16 mouse cellular contexts compared by ENCODE assay signal in the genomic region with DNA sequence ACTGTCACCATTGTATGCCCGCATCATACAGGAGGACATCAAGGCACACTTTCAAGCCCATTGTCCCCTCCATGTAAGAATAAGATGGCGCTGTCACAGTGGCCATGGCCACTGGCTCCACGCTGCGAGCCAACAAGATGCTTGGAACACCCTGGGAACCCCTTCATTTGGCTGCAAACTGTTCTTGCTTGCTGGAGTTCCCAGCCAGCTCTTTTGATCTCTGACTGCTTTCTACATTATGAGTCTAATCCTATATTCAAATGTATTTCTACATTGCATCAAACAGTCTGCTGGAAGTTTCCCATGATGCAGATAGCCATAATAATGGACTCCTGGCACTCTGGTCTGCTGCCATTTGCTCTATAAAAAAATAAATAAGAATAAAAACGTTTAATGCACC.
A peak's percentile ranks its signal among the peaks of the same experiment; 100 is the strongest.
DNase-seq lines count a peak whose midpoint lies in the region; ATAC-seq and TF ChIP-seq lines count a peak whose summit lies in the region.
"Had no signal": no experiment of that assay in that cellular context is flagged by ENCODE, and none has a peak within 500 bp of the region (broad histone marks: within the 10 kb centered on the region; RNA-seq: fewer than 3 reads in every experiment).

No protein-coding gene starts in this region.

- intact Hi-C loops in heart, adult 2 months (cut with DNase I) = no loop called here

- H3K9ac ChIP-seq in heart, embryonic 12.5 days = no peak overlapping the region
- no peak overlapping the region for H3K9ac ChIP-seq in heart, adult 2 months (ENCODE audit: low read depth, low read length)
- H3K9ac ChIP-seq in midbrain, embryonic 11.5 days (ENCODE audit: low read length) = no peak overlapping the region
- no peak overlapping the region for H3K9ac ChIP-seq in midbrain, embryonic 14.5 days (replicated peaks; ENCODE audit: low read length)
- H3K9ac ChIP-seq in midbrain, embryonic 16.5 days (ENCODE audit: low read depth, low read length) = no peak overlapping the region
- H3K9ac ChIP-seq: forebrain, embryonic 13.5 days; hindbrain, embryonic 13.5 days had no signal

- no peak for TF ChIP-seq EP300 in heart, adult 2 months (IDR thresholded peaks at IDR 0.05; ENCODE audit: insufficient read depth, low read depth, low read length)

- TF ChIP-seq CTCF in heart, adult 2 months (IDR thresholded peaks at IDR 0.05) = no peak

- no peak overlapping the region for H3K27ac ChIP-seq in heart, embryonic 12.5 days (ENCODE audit: poor library complexity, severe bottlenecking)
- H3K27ac ChIP-seq in heart, adult 2 months = no peak overlapping the region
- no peak overlapping the region for H3K27ac ChIP-seq in midbrain, embryonic 11.5 days (ENCODE audit: low read depth, low read length)
- H3K27ac ChIP-seq in midbrain, embryonic 14.5 days (replicated peaks; ENCODE audit: low read depth, low read length) = no peak overlapping the region; the same call in 1 of the 2 replicates
- H3K27ac ChIP-seq in midbrain, embryonic 16.5 days (ENCODE audit: low read length) = 0 out of 2 replicates have a peak overlapping the region, but pooled peaks have one; percentile 14
- H3K27ac ChIP-seq: embryonic facial prominence, embryonic 10.5 days; forebrain, embryonic 13.5 days; hindbrain, embryonic 13.5 days; hindbrain, postnatal 0 days had no signal

- peaks cover 4% of the 10 kb centered on the region for H3K27me3 ChIP-seq in heart, embryonic 12.5 days (replicated peaks)
- H3K27me3 ChIP-seq in heart, adult 2 months (ENCODE audit: control insufficient read depth, insufficient read depth, low read length) = no peaks in the 10 kb centered on the region
- no peaks in the 10 kb centered on the region for H3K27me3 ChIP-seq in midbrain, embryonic 11.5 days (ENCODE audit: control insufficient read depth, insufficient read depth, low read length)
- no peaks in the 10 kb centered on the region for H3K27me3 ChIP-seq in midbrain, embryonic 14.5 days (ENCODE audit: control insufficient read depth, insufficient read depth, low read length)
- no peaks in the 10 kb centered on the region for H3K27me3 ChIP-seq in midbrain, embryonic 16.5 days (ENCODE audit: control insufficient read depth, insufficient read depth, low read depth, low read length)
- H3K27me3 ChIP-seq: forebrain, embryonic 13.5 days; hindbrain, embryonic 13.5 days had no signal

- H3K9me3 ChIP-seq in heart, embryonic 12.5 days (replicated peaks) = no peaks in the 10 kb centered on the region
- H3K9me3 ChIP-seq in midbrain, embryonic 11.5 days (ENCODE audit: control insufficient read depth, low read length) = no peaks in the 10 kb centered on the region
- H3K9me3 ChIP-seq in midbrain, embryonic 14.5 days (ENCODE audit: control insufficient read depth, low read length) = no peaks in the 10 kb centered on the region
- no peaks in the 10 kb centered on the region for H3K9me3 ChIP-seq in midbrain, embryonic 16.5 days (replicated peaks; ENCODE audit: control insufficient read depth, low read length, poor library complexity, severe bottlenecking)
- H3K9me3 ChIP-seq: embryonic facial prominence, embryonic 10.5 days; forebrain, embryonic 13.5 days; hindbrain, embryonic 13.5 days had no signal

- TF ChIP-seq POLR2A in heart, adult 2 months (IDR thresholded peaks at IDR 0.05; ENCODE audit: insufficient read depth, low read depth, low read length) = no peak

- H3K79me2 ChIP-seq in heart, adult 2 months (replicated peaks; ENCODE audit: control insufficient read depth, insufficient read depth, low read length) = no peaks in the 10 kb centered on the region

- no peak for DNase-seq in heart, adult 2 months
- no peak for DNase-seq in midbrain, embryonic 11.5 days (ENCODE audit: low spot score, missing footprints)
- no peak for DNase-seq in midbrain, embryonic 14.5 days
- DNase-seq in ZHBTc4 (ENCODE audit: low read depth, low spot score) = peak; percentile 2
- no peak for DNase-seq in cerebellum, adult 8-10 months
- DNase-seq: adrenal gland, postnatal 14 days; cerebellum, adult 18-20 months; cerebellum, postnatal 10 days; gastrocnemius, postnatal 36 days; kidney, adult 11 months had no signal

- H3K36me3 ChIP-seq in heart, embryonic 12.5 days = no peaks in the 10 kb centered on the region
- H3K36me3 ChIP-seq in heart, adult 2 months (ENCODE audit: control insufficient read depth, insufficient read depth, low read length) = no peaks in the 10 kb centered on the region
- no peaks in the 10 kb centered on the region for H3K36me3 ChIP-seq in midbrain, embryonic 11.5 days (ENCODE audit: control insufficient read depth, insufficient read depth, low read length)
- no peaks in the 10 kb centered on the region for H3K36me3 ChIP-seq in midbrain, embryonic 14.5 days (ENCODE audit: control insufficient read depth, insufficient read depth, low read length)
- H3K36me3 ChIP-seq in midbrain, embryonic 16.5 days (ENCODE audit: control insufficient read depth, insufficient read depth, low read length) = no peaks in the 10 kb centered on the region
- H3K36me3 ChIP-seq: embryonic facial prominence, embryonic 10.5 days; hindbrain, embryonic 13.5 days had no signal

- ATAC-seq in heart, embryonic 12.5 days (ENCODE audit: insufficient number of reproducible peaks, low FRiP score) = no peak
- ATAC-seq in midbrain, embryonic 11.5 days (ENCODE audit: low FRiP score) = peak; percentile 27; the same call in 1 of the 2 replicates
- no peak; the same call in 1 of the 2 replicates for ATAC-seq in midbrain, embryonic 14.5 days (ENCODE audit: low FRiP score, low TSS enrichment)
- no peak for ATAC-seq in midbrain, embryonic 16.5 days
- ATAC-seq: forebrain, embryonic 13.5 days; hindbrain, postnatal 0 days had no signal

- 67% methylated on average over 5 of the region's 5 CpGs for WGBS in heart, embryonic 12.5 days
- WGBS in heart, adult 2 months = 70% methylated on average over 5 of the region's 5 CpGs
- WGBS in midbrain, embryonic 11.5 days = 65% methylated on average over 5 of the region's 5 CpGs
- 53% methylated on average over 5 of the region's 5 CpGs for WGBS in midbrain, embryonic 14.5 days
- WGBS in midbrain, embryonic 16.5 days = 40% methylated on average over 5 of the region's 5 CpGs

- H3K4me1 ChIP-seq in heart, embryonic 12.5 days (replicated peaks) = peaks cover 7% of the 10 kb centered on the region
- no peaks in the 10 kb centered on the region for H3K4me1 ChIP-seq in heart, adult 2 months (ENCODE audit: control insufficient read depth, insufficient read depth, low read length)
- H3K4me1 ChIP-seq in midbrain, embryonic 11.5 days (ENCODE audit: control insufficient read depth, insufficient read depth, low read length) = peaks cover 15% of the 10 kb centered on the region
- H3K4me1 ChIP-seq in midbrain, embryonic 14.5 days (ENCODE audit: control insufficient read depth, insufficient read depth, low read length) = peaks cover 16% of the 10 kb centered on the region
- H3K4me1 ChIP-seq in midbrain, embryonic 16.5 days (ENCODE audit: control insufficient read depth, insufficient read depth, low read length) = peaks cover 6% of the 10 kb centered on the region; the same call in 1 of the 2 replicates

- no peak overlapping the region for H3K4me3 ChIP-seq in heart, embryonic 12.5 days
- H3K4me3 ChIP-seq in heart, adult 2 months = no peak overlapping the region
- H3K4me3 ChIP-seq in midbrain, embryonic 11.5 days (ENCODE audit: low read depth, low read length) = no peak overlapping the region
- H3K4me3 ChIP-seq in midbrain, embryonic 14.5 days (replicated peaks; ENCODE audit: low read depth, low read length) = no peak overlapping the region
- no peak overlapping the region for H3K4me3 ChIP-seq in midbrain, embryonic 16.5 days (ENCODE audit: low read depth, low read length)
- H3K4me3 ChIP-seq: embryonic facial prominence, embryonic 10.5 days; forebrain, embryonic 13.5 days; hindbrain, embryonic 13.5 days had no signal

- peak overlapping the region; percentile 44; the same call in 1 of the 2 replicates for H3K4me2 ChIP-seq in heart, embryonic 12.5 days
- no peak overlapping the region for H3K4me2 ChIP-seq in midbrain, embryonic 11.5 days
- no peak overlapping the region for H3K4me2 ChIP-seq in midbrain, embryonic 14.5 days (ENCODE audit: low read length)
- no peak overlapping the region for H3K4me2 ChIP-seq in midbrain, embryonic 16.5 days (ENCODE audit: low read length)
- H3K4me2 ChIP-seq: hindbrain, embryonic 13.5 days had no signal
